Mouse (Mus musculus) MEL (cell line): ENCODE measurements at regions not wholly inside any gene's neighbourhood (a gene's known extent, or its start where the extent isn't known, plus 50 kb on each side); places are given as distances from the start of the nearest gene placed in this dataset.

ENCODE experiments used
- DNase-seq: peaks from one replicate; pipeline ENCODE4 v3.0.0; 2011; ENCODE audit warnings: low read depth, low spot score
- H3K27ac ChIP-seq: 2 replicates; pipeline ENCODE4 v1.5.1; 2012; ENCODE audit warnings: low read depth, mild to moderate bottlenecking, control low read depth, low read length, moderate library complexity; ENCODE audit not compliant: control insufficient read depth
- H3K27me3 ChIP-seq, 2 experiments: fragments of 150-350 bp in 1 of 2; sonication (generic) in 1 of 2; 2 replicates each; pipeline ENCODE4 v1.6.1; 2012; ENCODE audit warnings: low read length in 2 of 2, mild to moderate bottlenecking in 2 of 2, improper control_type of control experiment in 1 of 2, moderate library complexity in 1 of 2; ENCODE audit not compliant: insufficient read depth in 2 of 2, control insufficient read depth in 1 of 2
- H3K36me3 ChIP-seq, 2 experiments: 2 replicates each; pipeline ENCODE4 v1.6.1; 2012 to 2014; ENCODE audit warnings: low read length in 2 of 2, improper control_type of control experiment in 1 of 2, inconsistent platforms in 1 of 2, mild to moderate bottlenecking in 1 of 2; ENCODE audit not compliant: insufficient read depth in 2 of 2, control insufficient read depth in 1 of 2
- H3K4me1 ChIP-seq, 2 experiments: fragments of 150-350 bp in 1 of 2; sonication (generic) in 1 of 2; 2 replicates each; pipeline ENCODE4 v1.6.1; 2012; ENCODE audit warnings: low read length in 2 of 2, improper control_type of control experiment in 1 of 2, mild to moderate bottlenecking in 1 of 2; ENCODE audit not compliant: insufficient read depth in 2 of 2, control insufficient read depth in 1 of 2
- H3K4me3 ChIP-seq, 2 experiments: fragments of 150-350 bp in 1 of 2; sonication (generic) in 1 of 2; 2 replicates each; pipeline ENCODE4 v1.5.1; 2012; ENCODE audit warnings: low read depth in 2 of 2, low read length in 2 of 2, mild to moderate bottlenecking in 2 of 2, moderate library complexity in 2 of 2, control low read depth in 1 of 2, improper control_type of control experiment in 1 of 2; ENCODE audit not compliant: control insufficient read depth in 1 of 2, insufficient read depth in 1 of 2
- H3K79me2 ChIP-seq: 2 replicates; pipeline ENCODE4 v1.6.1; 2012; ENCODE audit warnings: mild to moderate bottlenecking, low read length, moderate library complexity; ENCODE audit not compliant: control insufficient read depth, poor library complexity, insufficient read depth
- H3K9ac ChIP-seq: 2 replicates; pipeline ENCODE4 v1.6.1; 2012; ENCODE audit warnings: low read depth, mild to moderate bottlenecking, control low read depth, low read length, moderate library complexity; ENCODE audit not compliant: control insufficient read depth, poor library complexity, severe bottlenecking
- H3K9me3 ChIP-seq: fragments of 150-350 bp; sonication (generic); replicated peaks from 2 replicates; pipeline ENCODE4 v1.6.1; 2012; ENCODE audit warnings: mild to moderate bottlenecking, low read length, improper control_type of control experiment, moderate library complexity; ENCODE audit not compliant: insufficient read depth
- BHLHE40 ChIP-seq: IDR thresholded peaks from 2 replicates; pipeline ENCODE4 v1.6.1; 2012; ENCODE audit warnings: low read depth, mild to moderate bottlenecking, inconsistent platforms, low read length, improper control_type of control experiment, borderline replicate concordance
- CHD2 ChIP-seq: IDR thresholded peaks from 2 replicates; pipeline ENCODE4 v1.6.1; 2011; ENCODE audit warnings: low read length, improper control_type of control experiment
- CTCF ChIP-seq, 3 experiments: IDR thresholded peaks in 2 of 3; conservative IDR thresholded peaks in 1 of 3; 2 replicates each; pipeline ENCODE4 v1.5.1; 2011 to 2012; ENCODE audit warnings: low read length in 3 of 3, low read depth in 2 of 3, mild to moderate bottlenecking in 2 of 3, improper control_type of control experiment in 1 of 3, inconsistent platforms in 1 of 3, mixed read lengths in 1 of 3, moderate library complexity in 1 of 3; ENCODE audit not compliant: control insufficient read depth in 1 of 3, insufficient read depth in 1 of 3, poor library complexity in 1 of 3, severe bottlenecking in 1 of 3
- ELF1 ChIP-seq: IDR thresholded peaks from 2 replicates; pipeline ENCODE4 v1.6.1; 2014; ENCODE audit warnings: low read depth, mild to moderate bottlenecking, inconsistent platforms, low read length, improper control_type of control experiment, moderate library complexity
- EP300 ChIP-seq, 2 experiments: IDR thresholded peaks; 2 replicates each; pipeline ENCODE4 v1.6.1; 2011; ENCODE audit warnings: improper control_type of control experiment in 2 of 2, low read length in 2 of 2, low read depth in 1 of 2, mild to moderate bottlenecking in 1 of 2
- ETS1 ChIP-seq: IDR thresholded peaks from 2 replicates; pipeline ENCODE4 v1.6.1; 2012; ENCODE audit warnings: low read depth, mild to moderate bottlenecking, inconsistent platforms, low read length, improper control_type of control experiment, moderate library complexity
- MAX ChIP-seq: IDR thresholded peaks from 2 replicates; pipeline ENCODE4 v1.6.1; 2011; ENCODE audit warnings: low read length, improper control_type of control experiment
- MAZ ChIP-seq: IDR thresholded peaks from 2 replicates; pipeline ENCODE4 v1.6.1; 2012; ENCODE audit warnings: low read depth, mild to moderate bottlenecking, inconsistent platforms, low read length, improper control_type of control experiment
- MXI1 ChIP-seq: IDR thresholded peaks from 2 replicates; pipeline ENCODE4 v1.6.1; 2011; ENCODE audit warnings: mild to moderate bottlenecking, low read depth, low read length, improper control_type of control experiment
- MYC ChIP-seq: IDR thresholded peaks from 2 replicates; pipeline ENCODE4 v1.6.1; 2011; ENCODE audit warnings: low read depth, mild to moderate bottlenecking, low read length, improper control_type of control experiment, moderate library complexity
- NRF1 ChIP-seq: IDR thresholded peaks from 2 replicates; pipeline ENCODE4 v1.6.1; 2014; ENCODE audit warnings: low read depth, mild to moderate bottlenecking, inconsistent platforms, low read length, improper control_type of control experiment, moderate library complexity; ENCODE audit not compliant: poor library complexity, insufficient read depth, severe bottlenecking
- POLR2A ChIP-seq, 2 experiments: IDR thresholded peaks; 2 replicates each; pipeline ENCODE4 v1.6.1; 2011 to 2012; ENCODE audit warnings: low read length in 2 of 2, mild to moderate bottlenecking in 2 of 2, control low read depth in 1 of 2, improper control_type of control experiment in 1 of 2, low read depth in 1 of 2, moderate library complexity in 1 of 2; ENCODE audit not compliant: control insufficient read depth in 1 of 2, insufficient read depth in 1 of 2, poor library complexity in 1 of 2
- POLR2AphosphoS5 ChIP-seq: IDR thresholded peaks from 2 replicates; pipeline ENCODE4 v1.6.1; 2012; ENCODE audit warnings: low read depth, borderline replicate concordance, mild to moderate bottlenecking, inconsistent platforms, low read length, moderate library complexity, mixed read lengths
- RCOR1 ChIP-seq: IDR thresholded peaks from 2 replicates; pipeline ENCODE4 v1.6.1; 2012; ENCODE audit warnings: low read depth, mild to moderate bottlenecking, inconsistent platforms, low read length, improper control_type of control experiment
- SIN3A ChIP-seq: IDR thresholded peaks from 2 replicates; pipeline ENCODE4 v1.6.1; 2012; ENCODE audit warnings: low read length, improper control_type of control experiment, inconsistent platforms
- SMC3 ChIP-seq: IDR thresholded peaks from 2 replicates; pipeline ENCODE4 v1.6.1; 2011; ENCODE audit warnings: low read depth, low read length, improper control_type of control experiment
- TAL1 ChIP-seq: IDR thresholded peaks from 2 replicates; pipeline ENCODE4 v1.6.1; 2012; ENCODE audit warnings: mild to moderate bottlenecking, inconsistent platforms, low read length, moderate library complexity, mixed read lengths
- TBP ChIP-seq: IDR thresholded peaks from 2 replicates; pipeline ENCODE4 v1.8.0; 2011; ENCODE audit warnings: low read depth, low read length, improper control_type of control experiment
- USF2 ChIP-seq, 2 experiments: IDR thresholded peaks; 2 replicates each; pipeline ENCODE4 v1.6.1; 2011 to 2012; ENCODE audit warnings: improper control_type of control experiment in 2 of 2, low read length in 2 of 2, borderline replicate concordance in 1 of 2, inconsistent platforms in 1 of 2, low read depth in 1 of 2, mild to moderate bottlenecking in 1 of 2; ENCODE audit not compliant: insufficient read depth in 1 of 2
- ZNF384 ChIP-seq: IDR thresholded peaks from 2 replicates; pipeline ENCODE4 v1.6.1; 2012; ENCODE audit warnings: low read depth, mild to moderate bottlenecking, inconsistent platforms, low read length, improper control_type of control experiment

DNA sequence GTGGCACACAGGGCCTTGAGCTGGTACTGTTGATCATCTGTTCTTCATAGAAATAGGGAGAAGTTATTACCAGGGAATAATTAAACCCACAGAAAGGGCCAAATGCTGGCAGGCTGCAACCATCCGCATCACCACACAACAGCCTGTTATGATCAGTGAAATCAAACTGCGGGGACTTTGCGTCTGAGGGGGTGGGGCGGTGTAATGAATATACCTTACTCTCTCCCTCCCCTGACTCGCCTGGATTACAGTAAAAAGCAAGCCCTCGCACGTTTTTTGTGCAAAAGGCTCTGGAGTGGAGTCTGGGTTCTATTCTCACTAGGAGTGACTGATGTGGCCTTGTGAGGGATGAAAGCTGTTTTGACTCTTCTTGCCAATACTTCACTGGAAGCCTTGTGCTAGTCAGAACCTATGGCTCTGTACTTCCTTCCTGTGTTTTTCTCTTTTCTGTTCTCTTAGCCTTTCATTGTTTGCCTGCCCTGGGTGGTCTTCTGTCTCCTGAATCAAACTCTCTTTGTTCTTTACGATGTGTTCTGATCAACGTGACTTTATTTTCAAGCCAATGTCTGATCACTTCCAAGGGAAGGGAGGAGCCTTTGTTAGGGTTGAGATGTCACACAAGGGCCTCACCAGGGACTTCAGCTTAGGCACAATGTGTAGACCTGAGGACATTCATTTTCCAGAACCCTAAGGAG is 172.4 kb downstream of the Dact1 start:
- Histone ChIP-seq H3K9ac (no peak overlapping the region), H3K27me3 (no peaks in the 10 kb centered on the region; a peak in 1 of 4 replicates), H3K4me1 (no peaks in the 10 kb centered on the region), H3K9me3 (no peaks in the 10 kb centered on the region), H3K36me3 (no peaks in the 10 kb centered on the region), H3K4me3 (no peak overlapping the region)
- DNase-seq: no peak
- no peak for TF ChIP-seq RCOR1
- TF ChIP-seq BHLHE40: no peak
- TF ChIP-seq MAZ: no peak
- TF ChIP-seq ELF1: no peak
- TF ChIP-seq ZNF384: no peak
- TF ChIP-seq CHD2: no peak
- TF ChIP-seq EP300 (IDR thresholded peaks at IDR 0.05; ENCODE audit: low read depth in 1 of 2, low read length in 2 of 2): no peak
- TF ChIP-seq SIN3A: no peak
- no peak for TF ChIP-seq SMC3
- no peak for TF ChIP-seq MXI1
- TF ChIP-seq USF2 (IDR thresholded peaks at IDR 0.05; ENCODE audit: borderline replicate concordance in 1 of 2, insufficient read depth in 1 of 2, low read depth in 1 of 2, low read length in 2 of 2): no peak
- TF ChIP-seq ETS1: no peak
- TF ChIP-seq NRF1: no peak
- no peak for TF ChIP-seq TBP
- TF ChIP-seq CTCF (IDR thresholded peaks at IDR 0.05 in 2 of 3, conservative IDR thresholded peaks at IDR 0.05 in 1 of 3; ENCODE audit: control insufficient read depth in 1 of 3, insufficient read depth in 1 of 3, low read depth in 2 of 3, low read length in 3 of 3, poor library complexity in 1 of 3, severe bottlenecking in 1 of 3): no peak
- TF ChIP-seq MAX: no peak
- no peak for TF ChIP-seq MYC
- no peak for TF ChIP-seq POLR2AphosphoS5
- TF ChIP-seq, all 39 proteins: peak for 0
- Histone ChIP-seq H3K79me2 (no peaks in the 10 kb centered on the region), H3K27ac (no peak overlapping the region)

DNA sequence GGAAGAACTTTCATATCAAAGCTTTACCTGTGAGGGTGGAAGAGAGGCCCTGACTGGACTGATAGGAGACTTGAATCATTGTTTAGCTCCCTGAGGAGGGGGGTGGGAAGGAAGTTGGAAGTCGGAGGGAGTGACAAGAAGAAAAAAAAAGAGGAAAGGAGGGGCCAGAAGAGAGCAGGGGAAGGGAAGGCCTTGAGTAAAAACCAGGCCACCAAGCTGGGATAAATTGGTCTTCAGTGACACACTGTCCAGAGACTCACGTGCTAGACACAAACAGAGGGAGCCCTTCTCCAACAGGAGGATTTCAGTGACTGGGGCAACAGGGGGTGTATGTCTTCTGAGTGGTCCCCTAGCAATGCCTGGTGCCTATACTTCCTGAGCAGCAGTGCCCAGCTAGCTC is 172.9 kb downstream of the Dact1 start:
- H3K36me3 ChIP-seq: no peaks in the 10 kb centered on the region
- no peaks in the 10 kb centered on the region for H3K4me1 ChIP-seq
- H3K9me3 ChIP-seq: no peaks in the 10 kb centered on the region
- H3K9ac ChIP-seq: no peak overlapping the region
- no peak for TF ChIP-seq POLR2A (IDR thresholded peaks at IDR 0.05; ENCODE audit: control insufficient read depth in 1 of 2, insufficient read depth in 1 of 2, low read depth in 1 of 2, low read length in 2 of 2, poor library complexity in 1 of 2)
- TF ChIP-seq MYC: no peak
- TF ChIP-seq TAL1: no peak
- H3K27me3 ChIP-seq: no peaks in the 10 kb centered on the region; a peak in 1 of 4 replicates
- no peak overlapping the region for H3K27ac ChIP-seq
- H3K79me2 ChIP-seq: no peaks in the 10 kb centered on the region
- H3K4me3 ChIP-seq: no peak overlapping the region
- no peak for DNase-seq
